Mouse (Mus musculus): ENCODE results near the gene Spata20. TPM values are rescaled to one million over a fixed set of nuclear protein-coding genes. Genes with fewer than 3 reads are reported as not detected.

Gene Spata20
- total RNA-seq, 1 experiment, result 0.71 TPM

DNA sequence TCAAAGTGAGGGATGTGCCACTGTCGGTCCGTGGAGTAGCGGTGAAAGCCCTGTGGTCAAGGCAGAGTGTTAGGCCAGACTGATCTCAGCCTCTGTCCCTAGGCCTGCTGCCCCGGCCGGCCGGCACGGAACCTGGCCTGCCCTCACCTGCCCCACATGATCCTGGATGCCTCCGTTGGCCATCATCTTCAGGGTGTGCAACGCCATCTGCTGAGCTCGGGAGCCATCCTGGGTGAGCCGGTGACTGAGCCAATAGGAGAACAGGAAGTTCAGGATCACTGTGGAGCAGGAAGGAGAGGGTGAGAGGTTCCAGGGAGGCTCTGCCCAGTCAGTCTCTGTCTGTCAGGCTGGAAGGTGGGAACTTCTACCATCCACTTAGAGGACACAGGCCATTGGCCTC lies 2.5 kb downstream of the Spata20 start:
- in situ Hi-C loops (cut with MboI; ENCODE audit: low sequenced_read_pairs in 2 of 2, unreplicated experiment in 2 of 2), result loop anchor here in 1 of 2 experiments (10.0 kb wide), 1 partner anchor 149 kb away; no protein-coding TSS in a partner anchor
- Histone ChIP-seq H3K27ac (ENCODE audit: insufficient read depth, low read depth, low read length, poor library complexity, severe bottlenecking) (no peak overlapping the region), H3K9me3 (ENCODE audit: control insufficient read depth, insufficient read depth, low read depth, low read length) (no peaks in the 10 kb centered on the region)

DNA sequence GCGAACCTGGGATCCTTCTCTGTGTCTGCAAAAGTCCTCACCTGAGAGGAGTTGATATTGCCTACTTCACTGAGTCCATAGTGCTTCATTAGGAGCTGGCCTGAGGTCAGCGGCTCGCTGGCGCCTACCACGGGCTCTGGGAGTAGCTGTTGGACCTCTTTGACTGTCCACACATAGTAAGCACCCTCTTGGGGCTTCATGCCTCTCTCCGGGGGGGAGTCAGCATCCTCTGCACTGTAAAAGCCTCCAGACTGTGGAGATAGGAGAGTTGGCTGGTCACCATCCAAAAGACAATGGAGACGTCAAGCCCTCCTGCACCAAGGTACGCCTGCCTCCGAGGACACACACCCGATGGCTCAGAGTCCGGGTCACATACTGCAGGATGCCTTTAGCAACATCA lies 3.2 kb downstream of the Spata20 start:
- H3K9ac ChIP-seq (ENCODE audit: insufficient read depth, low read depth, low read length, poor library complexity, severe bottlenecking), result no peak overlapping the region
- no peak overlapping the region for H3K4me3 ChIP-seq (ENCODE audit: insufficient read depth in 1 of 2, low read depth in 1 of 2, low read length in 2 of 2, poor library complexity in 1 of 2, severe bottlenecking in 1 of 2)
- no peak overlapping the region for H3K27ac ChIP-seq (ENCODE audit: insufficient read depth, low read depth, low read length, poor library complexity, severe bottlenecking)
- H3K9me3 ChIP-seq (ENCODE audit: control insufficient read depth, insufficient read depth, low read depth, low read length), result no peaks in the 10 kb centered on the region
- no peaks in the 10 kb centered on the region for H3K36me3 ChIP-seq (ENCODE audit: control insufficient read depth, insufficient read depth, low read length, poor library complexity, severe bottlenecking)
- in situ Hi-C loops (cut with MboI; ENCODE audit: low sequenced_read_pairs in 2 of 2, unreplicated experiment in 2 of 2), result loop anchor here in 1 of 2 experiments (10.0 kb wide), 1 partner anchor 148 kb away; no protein-coding TSS in a partner anchor
- DNase-seq (ENCODE audit: low read depth, low spot score), result no peak
- TF ChIP-seq CHD2 (IDR thresholded peaks at IDR 0.05; ENCODE audit: low read depth, low read length) (no peak), HCFC1 (IDR thresholded peaks at IDR 0.05; ENCODE audit: borderline replicate concordance, insufficient read depth, low read length) (no peak), ZNF384 (IDR thresholded peaks at IDR 0.05; ENCODE audit: low read depth, low read length) (no peak), MAFK (IDR thresholded peaks at IDR 0.05; ENCODE audit: insufficient read depth, low read depth, low read length) (no peak), ZC3H11A (IDR thresholded peaks at IDR 0.05; ENCODE audit: borderline replicate concordance, low read depth, low read length) (no peak)
- no peaks in the 10 kb centered on the region for H3K4me1 ChIP-seq (ENCODE audit: control insufficient read depth in 2 of 2, insufficient read depth in 2 of 2, low read length in 2 of 2, poor library complexity in 1 of 2)

More for the DNA sequence above, 2.5 kb downstream of the Spata20 start:
- no peak for TF ChIP-seq MAFK (IDR thresholded peaks at IDR 0.05; ENCODE audit: insufficient read depth, low read depth, low read length)
- TF ChIP-seq CHD2 (IDR thresholded peaks at IDR 0.05; ENCODE audit: low read depth, low read length), result no peak
- TF ChIP-seq ZC3H11A (IDR thresholded peaks at IDR 0.05; ENCODE audit: borderline replicate concordance, low read depth, low read length), result no peak
- no peak for TF ChIP-seq ZNF384 (IDR thresholded peaks at IDR 0.05; ENCODE audit: low read depth, low read length)
- TF ChIP-seq HCFC1 (IDR thresholded peaks at IDR 0.05; ENCODE audit: borderline replicate concordance, insufficient read depth, low read length), result no peak
- H3K4me1 ChIP-seq (ENCODE audit: control insufficient read depth in 2 of 2, insufficient read depth in 2 of 2, low read length in 2 of 2, poor library complexity in 1 of 2), result no peaks in the 10 kb centered on the region
- no peaks in the 10 kb centered on the region for H3K36me3 ChIP-seq (ENCODE audit: control insufficient read depth, insufficient read depth, low read length, poor library complexity, severe bottlenecking)
- H3K9ac ChIP-seq (ENCODE audit: insufficient read depth, low read depth, low read length, poor library complexity, severe bottlenecking), result no peak overlapping the region
- no peak for DNase-seq (ENCODE audit: low read depth, low spot score)
- no peak overlapping the region for H3K4me3 ChIP-seq (ENCODE audit: insufficient read depth in 1 of 2, low read depth in 1 of 2, low read length in 2 of 2, poor library complexity in 1 of 2, severe bottlenecking in 1 of 2)

DNA sequence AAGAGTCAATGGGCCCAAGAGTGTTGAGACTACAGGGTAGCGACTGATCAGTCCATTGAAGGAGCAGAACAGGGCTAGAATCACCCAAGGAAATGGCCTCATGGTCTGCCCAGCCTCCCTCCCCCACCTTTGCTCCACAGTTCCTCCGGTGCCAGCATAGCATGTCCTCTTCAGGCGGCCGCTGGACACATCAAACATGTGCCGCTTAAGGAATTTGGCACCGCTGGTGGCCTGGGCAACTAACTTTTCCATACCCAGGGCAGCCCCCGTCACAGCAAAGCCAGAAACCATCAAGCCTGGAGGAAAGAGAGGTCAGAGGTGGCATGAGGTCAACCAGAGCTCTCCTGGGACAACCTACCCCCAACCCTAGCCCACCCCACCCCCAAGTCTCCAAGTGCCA lies 4.0 kb downstream of the Spata20 start:
- Histone ChIP-seq H3K4me1 (ENCODE audit: control insufficient read depth in 2 of 2, insufficient read depth in 2 of 2, low read length in 2 of 2, poor library complexity in 1 of 2) (no peaks in the 10 kb centered on the region), H3K9ac (ENCODE audit: insufficient read depth, low read depth, low read length, poor library complexity, severe bottlenecking) (no peak overlapping the region), H3K27ac (ENCODE audit: insufficient read depth, low read depth, low read length, poor library complexity, severe bottlenecking) (no peak overlapping the region), H3K36me3 (ENCODE audit: control insufficient read depth, insufficient read depth, low read length, poor library complexity, severe bottlenecking) (no peaks in the 10 kb centered on the region), H3K9me3 (ENCODE audit: control insufficient read depth, insufficient read depth, low read depth, low read length) (no peaks in the 10 kb centered on the region), H3K4me3 (ENCODE audit: insufficient read depth in 1 of 2, low read depth in 1 of 2, low read length in 2 of 2, poor library complexity in 1 of 2, severe bottlenecking in 1 of 2) (no peak overlapping the region)
- TF ChIP-seq ZNF384 (IDR thresholded peaks at IDR 0.05; ENCODE audit: low read depth, low read length) (no peak), ZC3H11A (IDR thresholded peaks at IDR 0.05; ENCODE audit: borderline replicate concordance, low read depth, low read length) (no peak), MAFK (IDR thresholded peaks at IDR 0.05; ENCODE audit: insufficient read depth, low read depth, low read length) (no peak), CHD2 (IDR thresholded peaks at IDR 0.05; ENCODE audit: low read depth, low read length) (no peak), HCFC1 (IDR thresholded peaks at IDR 0.05; ENCODE audit: borderline replicate concordance, insufficient read depth, low read length) (no peak)
- no peak for DNase-seq (ENCODE audit: low read depth, low spot score)
- in situ Hi-C loops (cut with MboI; ENCODE audit: low sequenced_read_pairs in 2 of 2, unreplicated experiment in 2 of 2), result loop anchor here in 1 of 2 experiments (10.0 kb wide), 1 partner anchor 147 kb away; no protein-coding TSS in a partner anchor

DNA sequence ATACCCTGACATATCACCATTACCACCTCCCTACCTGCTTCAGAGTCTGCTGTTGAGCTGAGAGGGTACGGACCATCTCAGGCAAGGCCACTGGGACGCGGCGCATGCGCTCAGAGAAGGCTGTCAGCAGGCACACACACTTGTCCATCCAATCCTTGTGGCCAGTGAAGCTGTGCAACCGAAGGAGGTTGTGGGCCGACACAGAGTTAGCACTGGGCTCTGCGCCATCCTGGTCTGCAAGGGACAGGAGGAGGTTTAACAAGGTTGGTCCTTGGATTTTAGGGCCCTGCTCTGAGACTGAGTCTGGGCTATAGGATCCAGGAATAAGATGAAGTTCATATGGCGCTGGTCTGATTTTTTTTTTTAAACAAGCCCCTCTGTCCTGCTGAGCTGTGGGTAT lies 5.6 kb downstream of the Spata20 start:
- H3K4me3 ChIP-seq (ENCODE audit: insufficient read depth in 1 of 2, low read depth in 1 of 2, low read length in 2 of 2, poor library complexity in 1 of 2, severe bottlenecking in 1 of 2), result no peak overlapping the region
- H3K36me3 ChIP-seq (ENCODE audit: control insufficient read depth, insufficient read depth, low read length, poor library complexity, severe bottlenecking), result no peaks in the 10 kb centered on the region
- H3K9ac ChIP-seq (ENCODE audit: insufficient read depth, low read depth, low read length, poor library complexity, severe bottlenecking), result no peak overlapping the region
- TF ChIP-seq ZNF384 (IDR thresholded peaks at IDR 0.05; ENCODE audit: low read depth, low read length), result no peak
- DNase-seq (ENCODE audit: low read depth, low spot score), result no peak
- in situ Hi-C loops (cut with MboI; ENCODE audit: low sequenced_read_pairs in 2 of 2, unreplicated experiment in 2 of 2), result loop anchor here in 1 of 2 experiments (10.0 kb wide), 1 partner anchor 146 kb away; no protein-coding TSS in a partner anchor
- peaks cover 0 to 2% of the 10 kb centered on the region in 2 experiments; a peak in 1 of 4 replicates for H3K4me1 ChIP-seq (ENCODE audit: control insufficient read depth in 2 of 2, insufficient read depth in 2 of 2, low read length in 2 of 2, poor library complexity in 1 of 2)
- no peaks in the 10 kb centered on the region for H3K9me3 ChIP-seq (ENCODE audit: control insufficient read depth, insufficient read depth, low read depth, low read length)
- no peak overlapping the region for H3K27ac ChIP-seq (ENCODE audit: insufficient read depth, low read depth, low read length, poor library complexity, severe bottlenecking)

DNA sequence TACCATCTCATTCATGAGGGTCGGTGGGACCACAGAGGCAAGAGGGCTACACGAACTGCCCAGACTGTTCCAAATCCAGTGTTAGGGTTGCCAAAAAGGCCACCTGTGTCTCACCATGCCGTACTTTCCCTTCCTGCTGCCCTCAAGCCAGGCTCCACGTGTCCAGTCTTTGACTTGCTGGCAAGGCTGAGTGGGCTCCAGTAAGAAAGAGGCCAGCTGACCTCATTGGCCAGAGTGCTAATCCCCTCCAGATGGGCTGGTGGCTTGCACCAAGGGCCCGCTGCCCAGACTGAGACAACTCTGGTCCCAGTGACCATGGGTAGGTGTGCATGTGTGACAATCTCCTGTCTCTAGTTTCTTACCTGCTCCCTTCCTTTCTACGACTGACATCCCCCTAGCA lies 8.3 kb downstream of the Spata20 start:
- H3K4me1 ChIP-seq (ENCODE audit: control insufficient read depth in 2 of 2, insufficient read depth in 2 of 2, low read length in 2 of 2, poor library complexity in 1 of 2), result peaks cover 0 to 5% of the 10 kb centered on the region in 2 experiments; a peak in 3 of 4 replicates
- TF ChIP-seq ZNF384 (IDR thresholded peaks at IDR 0.05; ENCODE audit: low read depth, low read length) (no peak), MAFK (IDR thresholded peaks at IDR 0.05; ENCODE audit: insufficient read depth, low read depth, low read length) (no peak), CHD2 (IDR thresholded peaks at IDR 0.05; ENCODE audit: low read depth, low read length) (no peak), ZC3H11A (IDR thresholded peaks at IDR 0.05; ENCODE audit: borderline replicate concordance, low read depth, low read length) (no peak), HCFC1 (IDR thresholded peaks at IDR 0.05; ENCODE audit: borderline replicate concordance, insufficient read depth, low read length) (no peak)
- H3K36me3 ChIP-seq (ENCODE audit: control insufficient read depth, insufficient read depth, low read length, poor library complexity, severe bottlenecking), result no peaks in the 10 kb centered on the region
- H3K9me3 ChIP-seq (ENCODE audit: control insufficient read depth, insufficient read depth, low read depth, low read length), result no peaks in the 10 kb centered on the region
- H3K27ac ChIP-seq (ENCODE audit: insufficient read depth, low read depth, low read length, poor library complexity, severe bottlenecking), result no peak overlapping the region
- no peak overlapping the region for H3K4me3 ChIP-seq (ENCODE audit: insufficient read depth in 1 of 2, low read depth in 1 of 2, low read length in 2 of 2, poor library complexity in 1 of 2, severe bottlenecking in 1 of 2)
- DNase-seq (ENCODE audit: low read depth, low spot score), result no peak
- in situ Hi-C loops (cut with MboI; ENCODE audit: low sequenced_read_pairs in 2 of 2, unreplicated experiment in 2 of 2), result no loop called here
- no peak overlapping the region for H3K9ac ChIP-seq (ENCODE audit: insufficient read depth, low read depth, low read length, poor library complexity, severe bottlenecking)
